Mouse (Mus musculus): Measurements from ENCODE around the gene Dusp16. TPM values are rescaled to one million over a fixed set of nuclear protein-coding genes. Genes with fewer than 3 reads are reported as not detected.

Dusp16 gene
- polyA plus RNA-seq, 1 experiment from 2014 or later, result 19.7 TPM

DNA sequence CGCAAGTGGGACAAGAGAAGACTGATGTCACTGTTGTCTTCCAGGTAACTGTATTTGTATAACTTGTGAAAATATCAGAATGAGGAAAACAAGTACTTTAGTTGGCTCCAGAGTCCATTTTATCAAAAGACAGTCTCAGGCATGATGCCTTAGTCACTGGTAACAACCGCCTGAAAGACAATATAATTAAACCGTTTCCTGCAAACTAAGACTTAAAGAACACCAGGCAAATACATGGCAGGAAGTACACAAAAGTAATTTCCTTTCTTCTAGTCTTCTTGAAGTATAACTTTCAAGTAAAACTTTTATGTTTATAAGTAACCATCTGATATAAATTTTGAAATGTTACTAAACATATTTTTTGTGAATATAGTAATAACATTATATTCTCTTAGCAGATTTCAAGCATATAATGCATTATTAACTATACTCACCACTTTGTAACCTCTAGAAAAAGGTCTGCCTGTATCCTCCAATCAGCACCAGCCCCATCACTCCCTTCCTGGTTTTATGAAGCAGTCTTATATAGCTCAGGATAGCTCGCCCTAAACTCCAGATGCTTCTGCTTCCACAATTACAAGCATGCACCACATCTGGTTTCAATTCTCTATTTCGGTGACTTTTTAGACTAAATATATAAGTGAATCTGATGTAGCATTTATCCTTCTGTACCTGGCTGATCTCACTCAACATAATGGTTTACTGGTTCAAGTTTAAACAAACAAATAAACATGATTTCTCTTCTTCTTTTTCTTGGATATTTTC lies 40.4 kb downstream of the Dusp16 start:
- no peaks in the 10 kb centered on the region for H3K9me3 ChIP-seq
- H3K36me3 ChIP-seq (replicated peaks), result peaks cover 52% of the 10 kb centered on the region
- H3K4me3 ChIP-seq, result no peak overlapping the region
- no peaks in the 10 kb centered on the region for H3K27me3 ChIP-seq (ENCODE audit: poor library complexity, severe bottlenecking)
- H3K27ac ChIP-seq, result no peak overlapping the region
- H3K4me1 ChIP-seq, result no peaks in the 10 kb centered on the region
- DNase-seq (ENCODE audit: extremely low spot score, low spot score), result no peak
- WGBS, result 85% methylated on average over 5 of the region's 5 CpGs

DNA sequence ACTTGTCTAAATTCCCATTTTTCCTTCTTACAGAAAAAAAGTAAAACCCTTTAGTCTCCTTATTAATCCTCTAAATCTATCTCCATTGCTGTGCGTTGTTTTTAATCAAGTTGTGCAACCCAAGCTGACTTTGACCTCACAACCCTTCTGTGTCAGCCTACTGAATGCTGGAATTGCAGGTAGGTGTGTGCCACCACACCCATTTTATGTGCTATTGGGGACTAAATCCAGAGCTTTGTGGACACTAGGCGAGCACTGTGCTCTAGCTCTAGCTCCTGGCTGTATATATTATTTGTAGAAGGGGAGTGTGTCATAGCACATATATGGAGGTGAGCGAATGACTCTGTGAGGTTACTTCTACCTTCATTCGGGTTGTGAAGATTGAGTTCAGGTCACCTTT lies 41.3 kb downstream of the Dusp16 start:
- Histone ChIP-seq H3K27me3 (ENCODE audit: poor library complexity, severe bottlenecking) (no peaks in the 10 kb centered on the region), H3K36me3 (replicated peaks) (peaks cover 49% of the 10 kb centered on the region), H3K27ac (no peak overlapping the region), H3K4me3 (no peak overlapping the region), H3K4me1 (no peaks in the 10 kb centered on the region), H3K9me3 (no peaks in the 10 kb centered on the region)
- 97% methylated on average over 4 of the region's 4 CpGs for WGBS
- no peak for DNase-seq (ENCODE audit: extremely low spot score, low spot score)

DNA sequence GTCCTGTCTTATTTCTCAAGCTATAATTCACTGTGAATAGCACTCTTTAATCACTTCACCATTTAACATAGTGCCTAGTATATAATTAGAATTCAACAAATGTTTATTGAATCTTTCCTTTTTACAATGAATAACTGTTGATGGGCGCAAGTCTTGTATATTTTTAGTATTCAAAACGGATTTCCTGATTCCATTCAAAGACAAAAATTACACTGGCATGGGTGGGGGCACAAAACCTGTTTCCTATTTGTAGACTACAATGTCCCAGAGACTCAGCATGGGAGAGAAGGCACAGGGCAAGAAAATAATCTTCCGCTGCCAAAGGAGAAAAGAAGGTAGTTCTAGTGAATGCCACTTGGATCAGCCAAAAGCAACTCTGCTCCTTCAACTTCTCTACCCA lies 44.3 kb downstream of the Dusp16 start:
- Histone ChIP-seq H3K27ac (no peak overlapping the region), H3K9me3 (no peaks in the 10 kb centered on the region), H3K36me3 (replicated peaks) (peaks cover 34% of the 10 kb centered on the region), H3K4me1 (no peaks in the 10 kb centered on the region), H3K27me3 (ENCODE audit: poor library complexity, severe bottlenecking) (no peaks in the 10 kb centered on the region), H3K4me3 (no peak overlapping the region)
- 94% methylated on average over 3 of the region's 3 CpGs for WGBS
- no peak for DNase-seq (ENCODE audit: extremely low spot score, low spot score)

DNA sequence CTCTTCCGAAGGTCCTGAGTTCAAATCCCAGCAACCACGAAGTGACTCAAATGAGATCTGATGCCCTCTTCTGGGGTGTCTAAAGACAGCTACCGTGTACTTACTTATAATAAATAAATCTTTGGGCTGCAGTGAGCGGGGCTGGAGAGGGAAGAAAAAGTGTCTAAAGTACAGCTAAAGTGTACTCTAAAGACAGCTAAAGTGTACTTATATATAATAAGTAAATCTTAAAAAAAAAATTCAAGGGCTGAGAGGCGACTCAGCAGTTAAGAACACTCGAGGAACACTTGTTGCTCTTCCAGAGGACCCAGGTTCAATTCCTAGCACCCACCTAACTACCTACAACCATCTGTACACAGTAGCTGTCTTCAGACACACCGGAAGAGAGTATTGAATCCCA lies 46.5 kb downstream of the Dusp16 start:
- no peak for DNase-seq (ENCODE audit: extremely low spot score, low spot score)
- Histone ChIP-seq H3K4me3 (no peak overlapping the region), H3K36me3 (replicated peaks) (peaks cover 35% of the 10 kb centered on the region), H3K9me3 (no peaks in the 10 kb centered on the region), H3K27me3 (ENCODE audit: poor library complexity, severe bottlenecking) (no peaks in the 10 kb centered on the region), H3K4me1 (no peaks in the 10 kb centered on the region), H3K27ac (no peak overlapping the region)
- 91% methylated on average over 7 of the region's 7 CpGs for WGBS

DNA sequence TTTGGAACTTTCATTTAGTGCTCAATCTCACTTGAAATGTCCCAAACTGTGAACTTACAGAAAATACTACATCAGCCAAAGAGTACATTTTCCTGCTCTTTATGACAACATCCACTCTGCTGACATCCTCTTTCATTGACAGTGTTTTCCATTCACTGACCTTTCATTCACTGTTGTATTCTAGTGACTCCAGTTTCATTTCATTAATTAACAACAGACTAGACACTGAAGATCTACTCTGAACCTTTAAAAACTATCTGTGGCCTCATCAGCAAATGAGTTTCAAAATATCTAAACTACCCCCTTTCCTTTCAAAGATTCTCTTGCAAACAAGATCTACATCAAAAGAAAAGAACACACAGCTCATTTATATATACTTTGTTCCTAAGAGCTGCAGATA lies 48.9 kb downstream of the Dusp16 start:
- Histone ChIP-seq H3K36me3 (replicated peaks) (peaks cover 31% of the 10 kb centered on the region), H3K4me3 (no peak overlapping the region), H3K4me1 (no peaks in the 10 kb centered on the region), H3K9me3 (no peaks in the 10 kb centered on the region; the same call in 1 of the 2 replicates), H3K27me3 (ENCODE audit: poor library complexity, severe bottlenecking) (no peaks in the 10 kb centered on the region), H3K27ac (no peak overlapping the region)
- no peak for DNase-seq (ENCODE audit: extremely low spot score, low spot score)

DNA sequence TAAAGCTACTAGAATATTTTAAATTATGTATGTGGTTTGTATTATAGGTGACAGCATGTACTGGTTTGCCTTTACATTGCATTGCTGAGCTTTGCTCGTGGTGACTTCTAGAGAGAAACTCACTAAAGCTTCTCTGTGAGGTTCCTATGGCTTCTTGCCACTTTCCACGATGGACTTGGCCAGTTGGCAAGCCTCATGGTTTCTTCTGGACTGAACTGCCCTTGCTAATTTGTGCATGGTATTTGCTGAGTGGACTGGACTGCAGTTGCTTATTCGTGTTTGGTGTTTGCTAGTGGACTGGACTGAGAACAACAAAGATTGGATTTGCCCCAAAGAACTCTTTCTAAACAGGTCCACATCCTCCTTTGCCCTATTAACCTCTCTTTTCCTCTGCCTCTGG lies 55.6 kb downstream of the Dusp16 start:
- Histone ChIP-seq H3K36me3 (replicated peaks) (peaks cover 65% of the 10 kb centered on the region), H3K4me1 (no peaks in the 10 kb centered on the region), H3K4me3 (no peak overlapping the region), H3K9me3 (no peaks in the 10 kb centered on the region; the same call in 1 of the 2 replicates), H3K27ac (no peak overlapping the region), H3K27me3 (ENCODE audit: poor library complexity, severe bottlenecking) (no peaks in the 10 kb centered on the region)
- no peak for DNase-seq (ENCODE audit: extremely low spot score, low spot score)
- 95% methylated on average over 3 of the region's 3 CpGs for WGBS

DNA sequence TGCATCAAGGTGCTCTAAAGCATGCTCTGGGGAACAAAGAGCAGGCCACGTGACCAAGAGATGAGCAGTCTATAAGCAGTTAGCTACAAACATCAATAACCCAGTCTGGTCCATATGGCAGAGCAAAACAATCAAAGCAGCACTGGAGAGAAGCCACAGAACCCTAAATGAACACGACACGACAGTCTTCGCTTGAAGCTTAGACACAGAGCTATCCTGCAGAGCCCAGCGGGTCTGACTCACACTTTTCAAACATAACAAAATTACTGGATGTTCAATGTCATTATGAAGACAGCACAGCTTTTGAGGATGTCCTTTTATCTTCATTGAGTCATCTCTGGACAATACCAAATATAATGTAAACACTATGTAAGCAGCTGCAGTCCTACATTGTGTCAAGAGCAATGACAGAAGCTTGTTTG lies 58.6 kb downstream of the Dusp16 start:
- 92% methylated on average over 5 of the region's 5 CpGs for WGBS
- no peak overlapping the region for H3K4me3 ChIP-seq

DNA sequence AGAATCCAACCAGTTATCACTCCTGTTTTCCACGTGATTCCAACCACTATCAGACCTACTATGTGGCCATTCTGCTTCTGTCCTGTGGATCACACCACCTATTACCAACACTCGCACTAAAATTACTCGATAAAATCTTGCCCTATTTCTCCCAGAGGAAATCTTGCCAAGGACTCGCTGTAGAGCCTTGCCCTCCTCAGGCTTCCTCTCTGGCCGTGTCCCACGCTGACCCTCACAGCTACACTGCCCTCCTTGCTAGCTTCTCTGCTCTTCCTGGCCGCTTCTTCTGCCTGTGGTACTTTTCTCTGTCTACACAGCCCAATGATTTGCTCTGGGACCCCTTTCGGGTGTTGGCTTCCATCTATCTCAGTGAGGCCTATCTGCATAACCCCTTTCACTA lies 59.6 kb downstream of the Dusp16 start:
- peaks cover 48% of the 10 kb centered on the region for H3K36me3 ChIP-seq (replicated peaks)
- H3K4me1 ChIP-seq, result no peaks in the 10 kb centered on the region
- DNase-seq (ENCODE audit: extremely low spot score, low spot score), result no peak
- WGBS, result 91% methylated on average over 8 of the region's 8 CpGs
- H3K27ac ChIP-seq, result no peak overlapping the region
- H3K4me3 ChIP-seq, result no peak overlapping the region
- no peaks in the 10 kb centered on the region for H3K9me3 ChIP-seq
- no peaks in the 10 kb centered on the region for H3K27me3 ChIP-seq (ENCODE audit: poor library complexity, severe bottlenecking)

More for the DNA sequence above, 58.6 kb downstream of the Dusp16 start:
- H3K27ac ChIP-seq, result no peak overlapping the region
- peaks cover 48% of the 10 kb centered on the region for H3K36me3 ChIP-seq (replicated peaks)
- H3K9me3 ChIP-seq, result no peaks in the 10 kb centered on the region; the same call in 1 of the 2 replicates
- H3K27me3 ChIP-seq (ENCODE audit: poor library complexity, severe bottlenecking), result no peaks in the 10 kb centered on the region
- H3K4me1 ChIP-seq, result no peaks in the 10 kb centered on the region
- no peak for DNase-seq (ENCODE audit: extremely low spot score, low spot score)

DNA sequence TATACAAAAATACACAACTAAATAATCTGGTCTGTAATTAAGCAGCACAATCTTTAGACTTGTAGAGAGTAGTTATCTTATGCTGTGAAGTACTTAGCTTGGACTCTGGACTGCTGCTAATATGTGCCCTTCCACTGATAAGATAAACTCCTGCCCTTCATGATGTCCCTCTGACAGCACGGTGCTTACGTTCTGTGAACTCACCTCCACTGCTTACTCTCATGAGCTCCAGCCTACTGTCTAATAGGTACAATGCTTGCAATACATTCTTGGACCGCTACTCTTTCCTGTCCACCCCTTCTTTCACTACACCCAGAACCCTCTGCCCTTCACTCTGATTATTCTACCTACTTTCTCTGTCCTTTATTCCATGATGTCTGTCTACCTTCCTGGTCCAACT lies 61.4 kb downstream of the Dusp16 start:
- 95% methylated on average over 3 of the region's 3 CpGs for WGBS
- peaks cover 38% of the 10 kb centered on the region for H3K36me3 ChIP-seq (replicated peaks)
- no peak overlapping the region for H3K4me3 ChIP-seq
- H3K9me3 ChIP-seq, result no peaks in the 10 kb centered on the region
- H3K27me3 ChIP-seq (ENCODE audit: poor library complexity, severe bottlenecking), result no peaks in the 10 kb centered on the region
- DNase-seq (ENCODE audit: extremely low spot score, low spot score), result no peak
- no peaks in the 10 kb centered on the region for H3K4me1 ChIP-seq
- H3K27ac ChIP-seq, result no peak overlapping the region

DNA sequence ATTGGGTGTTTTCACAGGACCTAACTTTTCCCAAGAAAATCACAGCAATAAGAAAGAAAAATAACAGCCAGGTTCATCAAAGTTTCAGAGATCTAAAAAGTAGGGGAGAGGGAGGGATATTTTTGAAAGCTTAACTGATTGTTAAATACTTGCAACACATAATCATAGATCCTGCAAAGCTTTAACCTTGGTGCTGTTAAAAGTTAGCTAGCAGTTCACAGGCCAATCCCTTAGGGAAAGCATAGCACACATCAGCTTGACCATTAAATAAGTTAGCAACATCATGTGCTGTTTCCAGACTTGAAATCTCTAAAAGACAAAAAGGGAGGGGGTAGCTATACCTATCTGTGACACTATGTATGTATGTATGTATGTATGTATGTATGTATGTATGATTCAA lies 67.0 kb downstream of the Dusp16 start:
- DNase-seq (ENCODE audit: extremely low spot score, low spot score), result no peak
- no peaks in the 10 kb centered on the region for H3K4me1 ChIP-seq
- H3K27me3 ChIP-seq (ENCODE audit: poor library complexity, severe bottlenecking), result no peaks in the 10 kb centered on the region
- H3K27ac ChIP-seq, result no peak overlapping the region
- H3K36me3 ChIP-seq (replicated peaks), result peaks cover 66% of the 10 kb centered on the region
- no peak overlapping the region for H3K4me3 ChIP-seq
- H3K9me3 ChIP-seq, result no peaks in the 10 kb centered on the region

DNA sequence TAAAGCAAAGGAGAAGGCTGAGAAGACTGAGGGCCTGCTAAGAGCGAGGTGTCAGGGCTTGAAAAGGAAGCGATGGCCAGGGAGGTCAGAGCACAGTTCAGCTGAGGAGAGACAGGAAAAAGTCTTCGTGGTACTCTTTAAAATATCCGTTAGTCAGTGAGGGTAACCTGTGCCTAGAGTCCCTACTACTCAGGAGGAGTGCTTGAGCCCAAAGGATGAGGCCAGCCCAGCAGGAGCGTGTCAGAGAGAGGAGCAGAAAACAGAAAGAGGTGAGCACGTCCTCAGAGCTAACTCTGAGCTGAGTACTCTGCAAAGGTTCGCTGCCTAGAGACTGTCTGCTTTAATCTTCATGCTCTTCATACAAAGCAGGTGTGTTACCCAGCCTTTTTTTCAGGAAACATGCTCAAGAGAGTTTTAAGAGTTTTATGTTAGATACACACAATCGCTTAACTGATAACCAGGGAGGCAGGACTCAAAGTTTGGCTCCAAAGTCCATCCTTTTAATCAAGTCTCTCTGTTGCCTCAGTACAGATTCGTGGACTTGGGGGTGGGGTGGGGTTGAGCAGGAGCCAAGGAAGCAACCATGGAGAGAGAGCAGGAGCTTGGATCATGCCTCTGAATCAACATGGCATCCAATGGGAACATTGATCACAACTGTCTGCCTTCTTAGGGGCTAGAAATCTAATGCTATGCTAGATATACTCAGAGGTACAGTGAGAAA lies 68.4 kb downstream of the Dusp16 start:
- Histone ChIP-seq H3K36me3 (replicated peaks) (peaks cover 80% of the 10 kb centered on the region), H3K4me3 (no peak overlapping the region), H3K27ac (no peak overlapping the region), H3K4me1 (no peaks in the 10 kb centered on the region), H3K9me3 (no peaks in the 10 kb centered on the region), H3K27me3 (ENCODE audit: poor library complexity, severe bottlenecking) (no peaks in the 10 kb centered on the region)
- no peak for DNase-seq (ENCODE audit: extremely low spot score, low spot score)
- 89% methylated on average over 9 of the region's 9 CpGs for WGBS

DNA sequence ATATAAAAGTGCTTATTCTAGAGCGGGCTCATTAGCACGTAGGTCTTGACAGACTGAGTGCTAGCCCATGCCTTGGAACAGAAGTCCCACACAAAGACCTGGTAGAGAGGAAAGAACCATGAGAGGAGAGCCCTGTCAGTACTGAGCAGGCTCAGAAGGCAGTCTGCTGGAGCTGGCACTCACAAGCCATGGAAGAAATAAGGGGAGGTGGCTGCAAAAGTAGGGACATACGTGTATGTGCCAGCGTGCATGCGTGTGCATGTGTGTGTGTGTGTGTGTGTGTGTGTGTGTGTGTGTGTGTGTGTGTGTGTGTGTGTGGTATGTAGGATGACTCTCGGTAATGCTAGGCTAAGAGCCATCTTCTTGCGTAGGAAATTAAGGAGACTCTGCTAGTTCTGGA lies 69.1 kb downstream of the Dusp16 start:
- WGBS, result 91% methylated on average over 7 of the region's 7 CpGs

DNA sequence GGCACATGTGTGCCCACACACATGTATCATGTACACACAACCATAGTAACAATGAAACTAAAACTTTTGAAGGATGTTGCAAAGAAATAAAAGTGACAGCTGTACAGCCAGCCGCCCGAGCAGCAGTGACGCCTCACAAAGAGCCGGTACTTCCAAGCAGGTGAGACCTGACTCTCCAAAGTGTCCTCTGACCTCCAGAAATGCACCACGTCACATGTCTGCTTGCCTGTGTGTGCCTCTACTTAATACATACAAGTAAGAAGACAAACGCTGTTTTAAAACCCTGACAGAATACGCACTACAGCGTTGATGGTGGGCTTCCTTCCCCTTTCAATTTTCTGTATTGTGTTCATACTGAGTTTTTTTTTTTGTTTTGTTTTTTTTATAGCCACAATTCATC lies 69.5 kb downstream of the Dusp16 start:
- Histone ChIP-seq H3K4me1 (no peaks in the 10 kb centered on the region), H3K36me3 (replicated peaks) (peaks cover 81% of the 10 kb centered on the region), H3K4me3 (no peak overlapping the region), H3K27ac (no peak overlapping the region), H3K9me3 (no peaks in the 10 kb centered on the region), H3K27me3 (ENCODE audit: poor library complexity, severe bottlenecking) (no peaks in the 10 kb centered on the region)
- DNase-seq (ENCODE audit: extremely low spot score, low spot score), result no peak
- WGBS, result 95% methylated on average over 8 of the region's 8 CpGs

More for the DNA sequence above, 69.1 kb downstream of the Dusp16 start:
- Histone ChIP-seq H3K4me1 (no peaks in the 10 kb centered on the region), H3K9me3 (no peaks in the 10 kb centered on the region), H3K27ac (no peak overlapping the region), H3K4me3 (no peak overlapping the region), H3K36me3 (replicated peaks) (peaks cover 81% of the 10 kb centered on the region), H3K27me3 (ENCODE audit: poor library complexity, severe bottlenecking) (no peaks in the 10 kb centered on the region)
- no peak for DNase-seq (ENCODE audit: extremely low spot score, low spot score)

All from forebrain, embryonic 10.5 days (tissue).